Comparison of ENCODE assay signal across 15 mouse cellular contexts in the genomic region with DNA sequence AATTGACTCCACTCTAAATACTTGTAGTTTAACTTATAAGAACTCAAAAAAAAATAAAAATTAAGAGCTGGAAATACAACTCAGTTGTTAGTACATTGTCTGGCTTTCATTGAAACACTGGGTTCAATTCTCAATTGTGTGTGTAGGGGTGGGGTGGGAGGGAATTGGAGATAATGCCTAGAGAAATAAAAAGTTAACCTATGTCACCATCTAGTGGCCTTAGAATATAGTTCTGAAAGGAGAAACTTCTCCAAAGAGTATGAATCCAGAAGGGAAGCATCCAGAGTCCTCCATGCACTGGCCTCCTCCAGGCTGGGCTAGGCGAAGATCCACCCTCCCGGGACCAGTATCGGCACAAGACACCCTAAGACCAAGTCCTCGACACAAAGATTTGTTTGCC. TPM values are rescaled to one million over a fixed set of nuclear protein-coding genes. Genes with fewer than 3 reads are reported as not detected.
A peak's percentile ranks its signal among the peaks of the same experiment; 100 is the strongest.
DNase-seq lines count a peak whose midpoint lies in the region; ATAC-seq and TF ChIP-seq lines count a peak whose summit lies in the region.
"Had no signal": no experiment of that assay in that cellular context is flagged by ENCODE, and none has a peak within 500 bp of the region (broad histone marks: within the 10 kb centered on the region; RNA-seq: fewer than 3 reads in every experiment).

No protein-coding gene starts in this region.

- ATAC-seq in liver, embryonic 11.5 days (replicated peaks; ENCODE audit: low FRiP score) = no peak
- ATAC-seq in Patski = no peak
- no peak for ATAC-seq in monocyte, adult 5-6 weeks (replicated peaks; ENCODE audit: insufficient number of reproducible peaks, low FRiP score, low TSS enrichment, poor library complexity, severe bottlenecking)

- no peak overlapping the region for H3K4me3 ChIP-seq in gastrocnemius, adult 2 months
- no peak overlapping the region for H3K4me3 ChIP-seq in liver, adult 2 months (ENCODE audit: insufficient read depth, low read depth, low read length)
- no peak overlapping the region for H3K4me3 ChIP-seq in liver, embryonic 11.5 days (ENCODE audit: low read depth, low read length)
- H3K4me3 ChIP-seq: hindbrain, embryonic 15.5 days; myocyte had no signal

- no peaks in the 10 kb centered on the region for H3K36me3 ChIP-seq in liver, adult 2 months (ENCODE audit: control insufficient read depth, insufficient read depth, low read length)
- H3K36me3 ChIP-seq in liver, embryonic 11.5 days (ENCODE audit: control insufficient read depth, insufficient read depth, low read length) = peaks cover 1% of the 10 kb centered on the region; the same call in 1 of the 2 replicates
- H3K36me3 ChIP-seq: hindbrain, embryonic 15.5 days had no signal

- no peaks in the 10 kb centered on the region for H3K9me3 ChIP-seq in liver, embryonic 11.5 days (ENCODE audit: control insufficient read depth, low read length)
- H3K9me3 ChIP-seq: hindbrain, embryonic 15.5 days had no signal

- H3K27me3 ChIP-seq in liver, adult 2 months (ENCODE audit: control insufficient read depth, insufficient read depth, low read length) = no peaks in the 10 kb centered on the region
- H3K27me3 ChIP-seq in liver, embryonic 11.5 days (replicated peaks; ENCODE audit: control insufficient read depth, insufficient read depth, low read length) = no peaks in the 10 kb centered on the region
- H3K27me3 ChIP-seq in Patski = peaks cover 16% of the 10 kb centered on the region
- H3K27me3 ChIP-seq: hindbrain, embryonic 15.5 days had no signal

- no peak for TF ChIP-seq POLR2A in liver, adult 2 months (IDR thresholded peaks at IDR 0.05; ENCODE audit: extremely low read depth, insufficient read depth, low read length)

- no peak overlapping the region for H3K4me2 ChIP-seq in liver, embryonic 11.5 days
- H3K4me2 ChIP-seq: heart, embryonic 11.5 days; hindbrain, embryonic 15.5 days had no signal

- TF ChIP-seq CTCF in gastrocnemius, adult 2 months (IDR thresholded peaks at IDR 0.05) = peak; percentile 31
- no peak for TF ChIP-seq CTCF in liver, adult 2 months (IDR thresholded peaks at IDR 0.05; ENCODE audit: low read depth, low read length)
- peak; percentile 31 for TF ChIP-seq CTCF in Patski (IDR thresholded peaks at IDR 0.05)

- intact Hi-C loops in gastrocnemius, adult 2 months (cut with DNase I) = no loop called here
- intact Hi-C loops in gastrocnemius, postnatal 36 days (cut with DNase I) = no loop called here

- in situ Hi-C loops in Patski (cut with MboI; ENCODE audit: low pct_unique_long_range_greater_than_20kb) = loop anchor here (25.0 kb wide), 1 partner anchor 547 kb away; no protein-coding TSS in a partner anchor

- H3K9ac ChIP-seq in liver, adult 2 months (ENCODE audit: low read depth, low read length) = no peak overlapping the region
- no peak overlapping the region for H3K9ac ChIP-seq in liver, embryonic 11.5 days (ENCODE audit: low read depth, low read length)
- H3K9ac ChIP-seq: hindbrain, embryonic 15.5 days; liver, embryonic 14.5 days had no signal

- 38% methylated on average over 4 of the region's 4 CpGs for WGBS in liver, adult 2 months
- WGBS in liver, embryonic 11.5 days = 73% methylated on average over 4 of the region's 4 CpGs

- no peaks in the 10 kb centered on the region; the same call in 1 of the 2 replicates for H3K79me2 ChIP-seq in liver, adult 2 months (ENCODE audit: control insufficient read depth, insufficient read depth, low read length)

- peaks cover 11% of the 10 kb centered on the region for H3K4me1 ChIP-seq in liver, adult 2 months (ENCODE audit: control insufficient read depth, insufficient read depth, low read length)
- 0 out of 2 replicates have a peak, but pooled peaks cover 3% of the 10 kb centered on the region for H3K4me1 ChIP-seq in liver, embryonic 11.5 days (replicated peaks; ENCODE audit: control insufficient read depth, insufficient read depth, low read length)

- POLR2A ChIA-PET in Patski (lab: Charles Lee) = no interaction called here

- no peak for DNase-seq in gastrocnemius, adult 2 months
- DNase-seq in gastrocnemius, postnatal 36 days = no peak
- DNase-seq in liver, adult 2 months (ENCODE audit: extremely low read depth, low read depth, low spot score) = peak; percentile 35
- DNase-seq in liver, embryonic 11.5 days (ENCODE audit: low spot score) = no peak
- no peak for DNase-seq in Patski (ENCODE audit: low read depth, low spot score)
- peak; percentile 65 for DNase-seq in retina, embryonic 14.5 days (ENCODE audit: low spot score)
- DNase-seq in layer of hippocampus, postnatal 36 days = no peak
- DNase-seq: cerebellum, adult 9-11 months had no signal

- CTCF ChIA-PET in Patski (lab: Charles Lee) = interaction anchor here (1.4 to 1.5 kb wide), 2 partner anchors 10 to 14 kb away, joined by 5 read pairs; no protein-coding TSS in a partner anchor

- H3K27ac ChIP-seq in gastrocnemius, adult 2 months = no peak overlapping the region
- H3K27ac ChIP-seq in liver, adult 2 months (replicated peaks; ENCODE audit: insufficient read depth, low read depth, low read length) = peak overlapping the region; percentile 56
- no peak overlapping the region for H3K27ac ChIP-seq in liver, embryonic 11.5 days (ENCODE audit: low read depth, low read length)
- H3K27ac ChIP-seq: hindbrain, embryonic 15.5 days; liver, embryonic 14.5 days had no signal

RNA-seq across cellular contexts. Expression of a gene that starts 2.5 kb away (rescaled TPM):
- total RNA-seq in gastrocnemius, adult 2 months (2021) = 1 to 10 TPM; 1.1 to 1.7 TPM
- total RNA-seq in gastrocnemius, postnatal 36 days (2021) = 1 to 10 TPM; 2.0 to 2.3 TPM
- 91.3 and 95.4 TPM in 2 replicates for total RNA-seq in liver, adult 2 months (2014; rRNA removed)
- polyA plus RNA-seq in liver, adult 2 months (2012; rRNA removed) = 87.1 and 89.7 TPM in 2 replicates
- 67.4 and 75.1 TPM in 2 replicates for polyA plus RNA-seq in liver, embryonic 11.5 days (2014; fragmentation: Nextera tagmentation; extraction: Ambion mirVana)
- polyA plus RNA-seq in Patski (2021) = 30.7 TPM
- total RNA-seq in layer of hippocampus, postnatal 36 days (2021) = 10 to 100 TPM; 13.9 to 19.7 TPM
- total RNA-seq in monocyte, adult 5-6 weeks (2017) = 39.4 to 60.4 TPM (median 56.4 TPM) in 3 replicates

RNA-seq across cellular contexts. Expression of a gene that starts 20.1 kb away (rescaled TPM):
- not detected for total RNA-seq in gastrocnemius, adult 2 months (2021)
- not detected for total RNA-seq in gastrocnemius, postnatal 36 days (2021)
- not detected in 2 replicates for total RNA-seq in liver, adult 2 months (2014; rRNA removed)
- not detected in 2 replicates for polyA plus RNA-seq in liver, adult 2 months (2012; rRNA removed)
- polyA plus RNA-seq in liver, embryonic 11.5 days (2014; fragmentation: Nextera tagmentation; extraction: Ambion mirVana) = not detected in 2 replicates
- not detected for polyA plus RNA-seq in Patski (2021)
- total RNA-seq in layer of hippocampus, postnatal 36 days (2021) = not detected
- total RNA-seq in monocyte, adult 5-6 weeks (2017) = not detected in 3 replicates
- total RNA-seq: megakaryocyte progenitor cell, adult 5-6 weeks had no signal
- polyA plus RNA-seq: heart, embryonic 11.5 days; hindbrain, embryonic 15.5 days; kidney, embryonic 16.5 days; liver, embryonic 14.5 days; myocyte had no signal

RNA-seq across cellular contexts. Expression of a gene that starts 44.8 kb away (rescaled TPM):
- not detected for total RNA-seq in gastrocnemius, adult 2 months (2021)
- not detected for total RNA-seq in gastrocnemius, postnatal 36 days (2021)
- not detected in 2 replicates for total RNA-seq in liver, adult 2 months (2014; rRNA removed)
- polyA plus RNA-seq in liver, adult 2 months (2012; rRNA removed) = not detected in 2 replicates
- not detected in 2 replicates for polyA plus RNA-seq in liver, embryonic 11.5 days (2014; fragmentation: Nextera tagmentation; extraction: Ambion mirVana)
- polyA plus RNA-seq in Patski (2021) = not detected
- total RNA-seq in layer of hippocampus, postnatal 36 days (2021) = not detected
- total RNA-seq in monocyte, adult 5-6 weeks (2017) = not detected in 3 replicates
- total RNA-seq: megakaryocyte progenitor cell, adult 5-6 weeks had no signal
- polyA plus RNA-seq: heart, embryonic 11.5 days; hindbrain, embryonic 15.5 days; kidney, embryonic 16.5 days; liver, embryonic 14.5 days; myocyte had no signal

Comparison
In these comparisons a context has a peak if more than half of its experiments do, and no peak if none do; other contexts are left out.
1. DNase-seq: peak in liver, adult 2 months (single experiment) and retina, embryonic 14.5 days (single experiment); none in gastrocnemius, adult 2 months (single experiment), gastrocnemius, postnatal 36 days (0 of 2), liver, embryonic 11.5 days (single experiment), Patski (single experiment) and layer of hippocampus, postnatal 36 days (0 of 2).
2. RNA of a gene that starts 2.5 kb away (total RNA-seq): 91.3 to 95.4 TPM in liver, adult 2 months, 39.4 to 60.4 TPM in monocyte, adult 5-6 weeks and 13.9 to 19.7 TPM in layer of hippocampus, postnatal 36 days; 2.0 to 2.3 TPM in gastrocnemius, postnatal 36 days and 1.1 to 1.7 TPM in gastrocnemius, adult 2 months; every median in the first group is over 4 times any median in the second.